Mouse (Mus musculus): ENCODE data around the gene Ube2q1.

DNA sequence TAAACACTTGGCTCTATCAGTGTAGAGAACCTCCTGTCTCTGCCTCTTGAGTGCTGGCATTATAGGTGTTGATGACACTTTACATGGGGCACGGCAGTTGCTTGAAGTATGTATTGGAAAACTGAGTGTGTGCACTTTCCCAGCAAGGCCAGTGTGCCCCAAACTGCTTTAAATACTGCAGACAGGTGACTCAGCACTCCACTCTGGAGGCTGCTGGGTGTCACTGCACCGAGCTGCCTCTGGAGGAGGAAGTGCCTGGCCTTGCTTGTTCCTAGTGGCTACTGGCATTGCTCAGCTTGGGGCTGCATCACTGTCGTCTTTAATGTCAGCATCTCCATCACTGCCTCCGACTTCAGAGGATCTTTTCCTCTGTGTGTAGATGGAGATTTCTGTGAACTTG is 46.4 kb upstream of the Ube2q1 start:
- TF ChIP-seq CTCF (IDR thresholded peaks at IDR 0.05; ENCODE audit: insufficient read depth, low read depth, low read length), result peak; percentile 43
- no peak for TF ChIP-seq POLR2A (IDR thresholded peaks at IDR 0.05; ENCODE audit: insufficient read depth, low read depth, low read length)

Measured in olfactory bulb, adult 2 months (tissue).